Mouse (Mus musculus): ENCODE measurements around the gene Zfp609. TPM values are rescaled to one million over a fixed set of nuclear protein-coding genes. Genes with fewer than 3 reads are reported as not detected.

Gene Zfp609
- polyA plus RNA-seq, 1 experiment from 2014 or later = 7.6 TPM

- Histone ChIP-seq H3K27me3 (ENCODE audit: low read depth, poor library complexity, severe bottlenecking) (0 out of 2 replicates have a peak, but pooled peaks cover 5% of the 10 kb centered on the region), H3K4me3 (no peak overlapping the region), H3K4me1 (peaks cover 21% of the 10 kb centered on the region), H3K36me3 (no peaks in the 10 kb centered on the region; the same call in 1 of the 2 replicates), H3K27ac (no peak overlapping the region), H3K9me3 (replicated peaks) (no peaks in the 10 kb centered on the region)
- DNase-seq (ENCODE audit: low spot score) = peak; percentile 52
- WGBS = 78% methylated on average over 2 of the region's 2 CpGs
Observed at GRCm38 (mm10) chr9:65829410-65829809, 2.0 kb upstream of the Zfp609 start.

DNA sequence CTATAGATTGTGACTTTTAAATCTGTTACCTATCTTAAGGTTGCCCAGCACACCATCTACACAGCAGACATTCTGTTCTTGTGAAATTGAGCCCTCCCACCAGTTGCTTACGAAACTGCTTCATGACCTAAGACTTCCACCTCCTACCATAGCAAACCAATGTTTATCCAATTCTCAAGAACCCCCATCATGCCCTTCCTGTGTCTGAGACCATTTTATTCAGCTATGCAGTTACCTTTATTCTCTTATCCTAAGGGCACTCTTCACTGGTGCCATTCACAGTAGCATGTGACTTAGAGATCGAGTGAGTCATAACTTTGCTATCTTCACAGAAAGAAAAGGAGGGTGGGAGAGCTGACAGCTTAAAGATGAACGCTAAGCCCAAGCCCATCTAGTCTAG, 1.1 kb upstream of the Zfp609 start:
- H3K4me3 ChIP-seq = peak overlapping the region; percentile 95
- WGBS = 47% methylated on average over 3 of the region's 3 CpGs
- H3K4me1 ChIP-seq = peaks cover 25% of the 10 kb centered on the region
- H3K36me3 ChIP-seq = no peaks in the 10 kb centered on the region; the same call in 1 of the 2 replicates
- no peak for DNase-seq (ENCODE audit: low spot score)
- no peaks in the 10 kb centered on the region for H3K9me3 ChIP-seq (replicated peaks)
- 0 out of 2 replicates have a peak, but pooled peaks cover 5% of the 10 kb centered on the region for H3K27me3 ChIP-seq (ENCODE audit: low read depth, poor library complexity, severe bottlenecking)
- H3K27ac ChIP-seq = no peak overlapping the region

DNA sequence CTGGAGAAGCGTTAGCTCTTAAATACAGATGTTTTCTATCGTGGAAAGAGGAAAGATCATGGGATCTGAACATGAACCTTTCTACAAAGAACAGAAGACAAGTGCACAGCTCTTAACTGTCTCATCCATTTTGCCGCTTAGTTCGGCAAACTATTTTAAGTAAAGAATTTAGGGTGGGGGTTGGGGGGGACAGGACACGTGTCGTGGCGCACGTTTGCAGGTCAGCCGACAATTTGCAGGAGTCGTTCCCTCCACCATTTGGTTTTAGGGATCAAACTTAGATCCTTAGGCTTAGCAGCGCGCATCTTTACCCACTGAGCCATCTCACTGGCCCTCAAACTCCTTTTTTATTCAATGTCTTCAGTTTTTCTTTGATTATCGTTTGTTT, 646 bp upstream of the Zfp609 start:
- Histone ChIP-seq H3K36me3 (no peaks in the 10 kb centered on the region; the same call in 1 of the 2 replicates), H3K9me3 (replicated peaks) (no peaks in the 10 kb centered on the region), H3K27ac (peak overlapping the region; percentile 100), H3K4me1 (peaks cover 26% of the 10 kb centered on the region), H3K4me3 (peak overlapping the region; percentile 95), H3K27me3 (ENCODE audit: low read depth, poor library complexity, severe bottlenecking) (0 out of 2 replicates have a peak, but pooled peaks cover 5% of the 10 kb centered on the region)
- WGBS = 1% methylated on average over 13 of the region's 13 CpGs
- peak; percentile 40 for DNase-seq (ENCODE audit: low spot score)

GRCm38 (mm10) chr9:65826588-65827343, 598 bp downstream of the Zfp609 start:
- DNase-seq (ENCODE audit: low spot score) = peak; percentile 83
- Histone ChIP-seq H3K4me1 (peaks cover 26% of the 10 kb centered on the region), H3K36me3 (no peaks in the 10 kb centered on the region), H3K27me3 (ENCODE audit: low read depth, poor library complexity, severe bottlenecking) (0 out of 2 replicates have a peak, but pooled peaks cover 5% of the 10 kb centered on the region), H3K27ac (peak overlapping the region; percentile 100), H3K9me3 (replicated peaks) (no peaks in the 10 kb centered on the region), H3K4me3 (peak overlapping the region; percentile 95)
- 0% methylated on average over 31 of the region's 31 CpGs for WGBS

DNA sequence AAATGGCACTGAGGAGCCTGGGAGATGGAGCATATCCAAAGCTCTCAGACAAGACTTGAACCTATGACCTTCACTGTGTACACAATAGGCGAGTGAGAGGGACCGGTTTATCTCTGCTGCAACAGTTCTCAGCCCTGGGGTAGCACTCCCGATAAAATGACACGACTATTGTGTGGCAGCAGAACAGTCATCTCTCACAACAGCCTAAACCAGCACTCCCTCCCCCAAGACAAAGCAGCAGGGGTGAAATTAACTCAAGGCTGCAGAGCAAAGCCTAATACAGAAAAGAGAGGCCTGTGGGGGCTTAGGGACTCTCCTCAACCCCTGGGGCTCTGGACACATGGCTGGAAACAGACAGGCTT, 1.2 kb downstream of the Zfp609 start:
- peak; percentile 45 for DNase-seq (ENCODE audit: low spot score)

GRCm38 (mm10) chr9:65823716-65824462, 3.5 kb downstream of the Zfp609 start:
- H3K4me3 ChIP-seq = no peak overlapping the region
- H3K27me3 ChIP-seq (ENCODE audit: low read depth, poor library complexity, severe bottlenecking) = 0 out of 2 replicates have a peak, but pooled peaks cover 5% of the 10 kb centered on the region
- 92% methylated on average over 10 of the region's 10 CpGs for WGBS
- DNase-seq (ENCODE audit: low spot score) = no peak
- H3K9me3 ChIP-seq (replicated peaks) = no peaks in the 10 kb centered on the region
- H3K4me1 ChIP-seq = peaks cover 26% of the 10 kb centered on the region
- no peak overlapping the region for H3K27ac ChIP-seq
- H3K36me3 ChIP-seq = no peaks in the 10 kb centered on the region

More for the DNA sequence above, 1.2 kb downstream of the Zfp609 start:
- H3K9me3 ChIP-seq (replicated peaks) = no peaks in the 10 kb centered on the region
- no peaks in the 10 kb centered on the region for H3K36me3 ChIP-seq
- peak overlapping the region; percentile 100 for H3K27ac ChIP-seq
- peaks cover 26% of the 10 kb centered on the region for H3K4me1 ChIP-seq
- H3K27me3 ChIP-seq (ENCODE audit: low read depth, poor library complexity, severe bottlenecking) = 0 out of 2 replicates have a peak, but pooled peaks cover 5% of the 10 kb centered on the region
- peak overlapping the region; percentile 95 for H3K4me3 ChIP-seq
- under 1% methylated on average over 4 of the region's 4 CpGs for WGBS

GRCm38 (mm10) chr9:65822011-65822410, 5.4 kb downstream of the Zfp609 start:
- Histone ChIP-seq H3K36me3 (peaks cover 11% of the 10 kb centered on the region), H3K27me3 (ENCODE audit: low read depth, poor library complexity, severe bottlenecking) (no peaks in the 10 kb centered on the region), H3K4me1 (peaks cover 17% of the 10 kb centered on the region), H3K27ac (no peak overlapping the region), H3K4me3 (no peak overlapping the region), H3K9me3 (replicated peaks) (no peaks in the 10 kb centered on the region)
- no peak for DNase-seq (ENCODE audit: low spot score)
- 92% methylated on average over 4 of the region's 4 CpGs for whole genome bisulfite sequencing

DNA sequence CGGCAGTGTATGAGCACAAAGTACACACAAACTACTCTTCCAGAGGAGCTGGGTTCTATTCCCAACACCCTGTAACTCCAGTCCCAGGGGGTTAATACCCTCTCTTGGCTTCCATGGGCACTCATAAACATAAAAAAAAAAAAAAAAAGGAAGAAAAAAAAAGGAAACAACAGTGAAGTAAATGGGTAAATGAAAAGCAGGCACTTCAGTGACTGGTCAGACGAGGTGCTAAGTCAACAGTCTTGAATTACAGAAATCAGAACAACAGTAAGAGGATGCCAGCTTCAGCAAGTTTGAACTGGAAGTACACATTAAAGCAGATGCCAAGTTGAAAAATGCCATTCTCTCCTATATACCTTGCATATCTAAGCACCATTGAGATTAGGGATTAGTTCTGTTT, 7.1 kb downstream of the Zfp609 start:
- peaks cover 28% of the 10 kb centered on the region for H3K36me3 ChIP-seq
- no peak for DNase-seq (ENCODE audit: low spot score)
- H3K9me3 ChIP-seq (replicated peaks) = no peaks in the 10 kb centered on the region
- WGBS = 78% methylated on average over 2 of the region's 2 CpGs
- no peaks in the 10 kb centered on the region for H3K27me3 ChIP-seq (ENCODE audit: low read depth, poor library complexity, severe bottlenecking)
- no peak overlapping the region for H3K4me3 ChIP-seq
- H3K27ac ChIP-seq = no peak overlapping the region
- peaks cover 5% of the 10 kb centered on the region; the same call in 1 of the 2 replicates for H3K4me1 ChIP-seq

DNA sequence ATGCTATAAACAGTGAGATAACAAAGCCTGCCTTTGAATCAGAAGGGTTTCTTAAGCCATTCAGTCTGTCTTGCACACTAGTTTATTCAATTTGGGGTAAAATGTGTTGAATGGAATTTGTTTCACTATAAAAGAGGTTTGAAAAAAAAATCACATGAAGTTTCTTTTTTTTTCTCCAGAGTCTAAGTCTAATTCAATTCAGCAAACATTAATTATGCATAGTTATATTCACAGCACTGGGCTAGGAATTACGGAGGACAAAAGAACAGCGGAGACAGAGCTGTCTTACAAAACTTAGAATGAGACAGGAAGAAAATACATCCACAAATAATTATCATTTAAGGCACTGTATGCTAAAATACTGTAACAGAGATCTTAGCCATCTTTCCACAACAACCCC, 9.0 kb downstream of the Zfp609 start:
- no peak overlapping the region for H3K4me3 ChIP-seq
- WGBS = 97% methylated on average over 2 of the region's 2 CpGs
- peaks cover 41% of the 10 kb centered on the region for H3K36me3 ChIP-seq
- no peak overlapping the region for H3K27ac ChIP-seq
- no peak for DNase-seq (ENCODE audit: low spot score)
- H3K9me3 ChIP-seq (replicated peaks) = no peaks in the 10 kb centered on the region
- peaks cover under 1% of the 10 kb centered on the region; the same call in 1 of the 2 replicates for H3K4me1 ChIP-seq
- H3K27me3 ChIP-seq (ENCODE audit: low read depth, poor library complexity, severe bottlenecking) = no peaks in the 10 kb centered on the region

DNA sequence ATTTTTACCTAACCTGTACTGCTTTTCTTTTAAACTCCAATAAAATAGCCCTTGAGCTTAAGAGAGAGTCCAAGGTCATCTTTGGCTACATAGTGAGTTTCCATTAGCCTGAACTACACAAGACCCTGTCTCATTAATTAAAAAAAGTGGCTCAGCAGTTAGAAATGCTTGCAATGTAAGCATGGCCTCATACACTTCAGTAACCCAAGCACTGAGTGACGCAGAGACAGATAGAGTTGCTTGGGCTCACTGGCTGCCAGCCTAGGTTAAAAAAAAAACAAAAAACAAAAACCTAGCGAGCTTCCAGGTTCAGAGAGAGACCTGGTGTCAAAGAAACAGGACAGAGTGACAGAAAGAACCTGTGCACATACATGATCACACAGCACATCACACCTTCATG, 14.5 kb downstream of the Zfp609 start:
- no peaks in the 10 kb centered on the region for H3K4me1 ChIP-seq
- no peaks in the 10 kb centered on the region for H3K27me3 ChIP-seq (ENCODE audit: low read depth, poor library complexity, severe bottlenecking)
- H3K36me3 ChIP-seq = peaks cover 45% of the 10 kb centered on the region
- no peaks in the 10 kb centered on the region for H3K9me3 ChIP-seq (replicated peaks)
- DNase-seq (ENCODE audit: low spot score) = no peak
- no peak overlapping the region for H3K4me3 ChIP-seq
- WGBS = 85% methylated on average over 2 of the region's 2 CpGs
- no peak overlapping the region for H3K27ac ChIP-seq

- Histone ChIP-seq H3K4me3 (no peak overlapping the region), H3K4me1 (no peaks in the 10 kb centered on the region), H3K36me3 (peaks cover 36% of the 10 kb centered on the region), H3K9me3 (replicated peaks) (no peaks in the 10 kb centered on the region), H3K27me3 (ENCODE audit: low read depth, poor library complexity, severe bottlenecking) (no peaks in the 10 kb centered on the region), H3K27ac (no peak overlapping the region)
- DNase-seq (ENCODE audit: low spot score) = no peak
- 89% methylated on average over 1 of the region's 1 CpGs for WGBS
Observed at GRCm38 (mm10) chr9:65811784-65812183, 15.6 kb downstream of the Zfp609 start.

DNA sequence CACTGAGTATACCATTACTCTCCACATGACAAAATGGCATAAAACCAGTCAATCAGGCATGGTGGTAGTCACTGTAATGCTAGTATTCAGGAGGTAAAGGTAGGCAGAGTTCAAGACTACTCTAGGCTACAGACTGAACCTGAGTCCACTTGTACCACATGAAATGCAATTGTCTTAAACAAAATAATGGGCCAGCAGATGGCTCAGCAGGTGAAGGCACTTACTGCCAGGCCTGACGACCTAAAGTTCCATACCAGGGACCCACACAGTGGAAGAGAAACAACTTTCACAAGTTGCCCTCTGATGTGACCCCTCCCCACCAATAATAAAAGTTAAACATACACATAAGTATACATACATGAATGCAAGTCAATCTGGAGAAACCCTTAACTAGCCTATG, 19.5 kb downstream of the Zfp609 start:
- Histone ChIP-seq H3K27ac (no peak overlapping the region), H3K9me3 (replicated peaks) (no peaks in the 10 kb centered on the region), H3K4me1 (no peaks in the 10 kb centered on the region), H3K4me3 (no peak overlapping the region), H3K36me3 (0 out of 2 replicates have a peak, but pooled peaks cover 8% of the 10 kb centered on the region), H3K27me3 (ENCODE audit: low read depth, poor library complexity, severe bottlenecking) (no peaks in the 10 kb centered on the region)
- no peak for DNase-seq (ENCODE audit: low spot score)
- 82% methylated on average over 1 of the region's 1 CpGs for WGBS

GRCm38 (mm10) chr9:65807251-65807650, 20.1 kb downstream of the Zfp609 start:
- Histone ChIP-seq H3K27me3 (ENCODE audit: low read depth, poor library complexity, severe bottlenecking) (no peaks in the 10 kb centered on the region), H3K9me3 (replicated peaks) (no peaks in the 10 kb centered on the region), H3K4me1 (no peaks in the 10 kb centered on the region), H3K4me3 (no peak overlapping the region), H3K36me3 (0 out of 2 replicates have a peak, but pooled peaks cover 8% of the 10 kb centered on the region), H3K27ac (no peak overlapping the region)
- DNase-seq (ENCODE audit: low spot score) = no peak
- 80% methylated on average over 5 of the region's 5 CpGs for WGBS

All from limb, embryonic 10.5 days (tissue).